Mouse (Mus musculus): Measurements from ENCODE around the gene Chn2.

Chn2 gene

DNA sequence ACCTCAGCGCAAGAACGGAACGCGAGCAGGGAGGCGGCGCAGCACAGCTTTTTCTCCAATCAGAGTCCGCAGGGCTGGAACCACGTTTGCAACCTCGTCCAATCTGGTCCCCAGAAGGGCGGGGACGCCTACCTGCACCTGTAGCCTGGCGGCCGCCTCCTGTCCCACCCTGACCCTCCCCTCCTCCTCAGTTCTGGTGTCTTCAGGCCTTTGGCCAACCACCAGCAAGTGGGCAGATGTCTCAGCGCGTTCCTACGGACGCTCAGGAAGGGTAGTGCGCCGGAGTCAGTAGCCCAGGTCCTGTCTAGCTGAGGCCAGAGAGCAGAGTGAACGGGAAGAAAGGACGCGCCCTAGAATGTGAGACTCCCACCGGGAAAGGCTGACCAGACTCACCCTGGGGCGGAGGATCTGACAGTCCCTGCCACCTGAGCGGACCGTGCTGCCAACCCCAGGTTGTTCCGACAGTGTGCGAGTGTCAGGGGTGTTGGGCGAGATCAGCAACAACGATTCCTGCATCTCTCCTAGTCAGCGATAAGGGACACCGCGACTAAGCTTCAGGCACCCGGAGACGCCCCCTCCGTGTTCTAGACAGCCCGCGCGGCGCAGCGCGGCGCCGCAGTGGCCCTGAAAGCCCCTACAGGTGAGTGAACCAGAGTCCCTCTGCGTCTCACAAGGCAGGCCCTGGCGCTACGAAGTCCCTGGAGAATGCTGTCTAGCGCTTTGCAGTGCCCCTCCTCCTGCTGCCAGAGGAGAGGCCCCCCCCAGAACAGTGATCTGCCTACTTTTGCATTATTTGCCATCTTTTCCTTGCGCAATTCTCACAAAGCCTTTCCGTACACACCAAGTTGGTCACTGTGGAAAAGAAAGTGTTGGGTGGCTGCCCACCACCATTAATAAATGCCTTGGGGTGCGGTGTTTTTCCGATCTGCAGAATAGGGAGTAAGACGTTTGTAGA, 287.6 kb downstream of the Chn2 start:
- peaks cover 34% of the 10 kb centered on the region for H3K4me1 ChIP-seq (replicated peaks; ENCODE audit: low read depth, low read length)
- no peaks in the 10 kb centered on the region for H3K9me3 ChIP-seq (ENCODE audit: low read length)
- peaks cover 65% of the 10 kb centered on the region for H3K27me3 ChIP-seq (ENCODE audit: insufficient read depth, low read length)
- H3K4me3 ChIP-seq (replicated peaks; ENCODE audit: low read length) = peak overlapping the region; percentile 77
- no peaks in the 10 kb centered on the region for H3K36me3 ChIP-seq (ENCODE audit: insufficient read depth, low read length)
- TF ChIP-seq CTCF (conservative IDR thresholded peaks at IDR 0.05; ENCODE audit: low read length) (no peak), POU5F1 (IDR thresholded peaks at IDR 0.05; ENCODE audit: borderline replicate concordance, low read length) (no peak), NANOG (IDR thresholded peaks at IDR 0.05; ENCODE audit: borderline replicate concordance, low read length) (no peak)

DNA sequence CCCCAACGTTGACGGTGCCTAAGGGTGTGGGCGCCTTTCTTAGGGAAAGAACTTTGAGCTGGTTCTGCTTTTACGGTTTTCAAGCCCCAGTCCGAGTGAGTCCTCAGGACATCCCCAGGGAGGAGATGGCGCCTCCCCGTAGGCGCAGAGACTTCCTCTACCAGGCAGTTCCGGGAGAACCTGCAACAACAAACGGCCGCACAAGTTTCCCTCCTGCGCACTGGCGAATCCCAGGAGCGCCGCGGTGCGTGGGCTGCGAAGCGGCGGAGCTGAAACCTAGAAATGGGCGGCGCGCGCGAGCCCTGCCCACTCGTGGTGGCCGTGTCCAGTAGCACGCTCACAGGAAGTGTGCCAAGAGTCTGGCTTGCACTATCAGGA, 288.3 kb downstream of the Chn2 start:
- TF ChIP-seq NANOG (IDR thresholded peaks at IDR 0.05; ENCODE audit: borderline replicate concordance, low read length) (no peak), POU5F1 (IDR thresholded peaks at IDR 0.05; ENCODE audit: borderline replicate concordance, low read length) (no peak), CTCF (conservative IDR thresholded peaks at IDR 0.05; ENCODE audit: low read length) (no peak)
- Histone ChIP-seq H3K9me3 (ENCODE audit: low read length) (no peaks in the 10 kb centered on the region), H3K4me3 (replicated peaks; ENCODE audit: low read length) (peak overlapping the region; percentile 77), H3K4me1 (replicated peaks; ENCODE audit: low read depth, low read length) (peaks cover 34% of the 10 kb centered on the region), H3K27me3 (ENCODE audit: insufficient read depth, low read length) (peaks cover 65% of the 10 kb centered on the region), H3K36me3 (ENCODE audit: insufficient read depth, low read length) (no peaks in the 10 kb centered on the region)

DNA sequence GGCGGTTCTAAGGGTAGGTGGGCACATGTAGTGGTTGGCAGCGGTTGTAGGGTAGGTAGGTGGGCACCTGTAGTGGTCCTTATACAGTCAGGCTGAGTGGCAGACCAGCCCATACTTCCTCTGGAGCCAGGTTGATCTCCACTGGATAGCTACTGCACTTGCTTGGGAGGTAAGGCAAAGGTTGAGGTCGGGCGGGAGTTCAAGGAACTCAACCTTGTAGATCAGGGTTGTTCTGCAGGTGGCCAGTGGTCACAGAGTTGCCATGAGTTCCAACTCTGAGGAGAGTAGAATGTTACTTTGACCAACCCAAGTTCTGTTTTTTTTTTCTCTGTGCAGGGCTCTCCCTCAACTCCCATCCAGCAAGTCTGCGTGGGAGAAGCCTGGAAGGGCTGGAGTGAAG, 289.4 kb downstream of the Chn2 start:
- TF ChIP-seq POU5F1 (IDR thresholded peaks at IDR 0.05; ENCODE audit: borderline replicate concordance, low read length) = no peak
- no peak for TF ChIP-seq CTCF (conservative IDR thresholded peaks at IDR 0.05; ENCODE audit: low read length)
- no peak for TF ChIP-seq NANOG (IDR thresholded peaks at IDR 0.05; ENCODE audit: borderline replicate concordance, low read length)
- Histone ChIP-seq H3K9me3 (ENCODE audit: low read length) (no peaks in the 10 kb centered on the region), H3K27me3 (ENCODE audit: insufficient read depth, low read length) (peaks cover 64% of the 10 kb centered on the region), H3K4me3 (replicated peaks; ENCODE audit: low read length) (peak overlapping the region; percentile 48; the same call in 1 of the 2 replicates), H3K36me3 (ENCODE audit: insufficient read depth, low read length) (no peaks in the 10 kb centered on the region), H3K4me1 (replicated peaks; ENCODE audit: low read depth, low read length) (peaks cover 34% of the 10 kb centered on the region)

DNA sequence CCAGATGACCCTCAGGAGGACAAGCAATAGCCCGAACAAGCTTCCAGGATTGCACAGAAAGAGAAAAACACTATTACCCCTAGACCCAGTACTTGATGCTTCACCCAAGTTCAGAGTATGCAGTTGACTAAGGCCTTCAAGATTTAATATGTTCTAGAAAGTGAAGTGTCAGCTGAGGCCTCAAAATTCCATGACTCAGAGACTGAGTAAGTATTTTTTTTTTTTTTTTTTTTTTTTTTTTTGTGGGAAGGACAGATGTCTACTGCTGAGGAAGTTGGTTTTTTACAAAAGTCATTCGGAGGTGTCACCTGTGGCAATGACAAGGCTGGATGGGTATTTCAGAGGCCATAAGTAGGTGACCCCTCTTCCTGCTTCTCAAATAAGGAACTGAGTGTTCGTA, 290.2 kb downstream of the Chn2 start:
- H3K27me3 ChIP-seq (ENCODE audit: insufficient read depth, low read length) = peaks cover 60% of the 10 kb centered on the region
- no peak overlapping the region for H3K4me3 ChIP-seq (replicated peaks; ENCODE audit: low read length)
- no peaks in the 10 kb centered on the region for H3K9me3 ChIP-seq (ENCODE audit: low read length)
- H3K4me1 ChIP-seq (replicated peaks; ENCODE audit: low read depth, low read length) = peaks cover 34% of the 10 kb centered on the region
- H3K36me3 ChIP-seq (ENCODE audit: insufficient read depth, low read length) = no peaks in the 10 kb centered on the region
- TF ChIP-seq POU5F1 (IDR thresholded peaks at IDR 0.05; ENCODE audit: borderline replicate concordance, low read length) (no peak), CTCF (conservative IDR thresholded peaks at IDR 0.05; ENCODE audit: low read length) (no peak), NANOG (IDR thresholded peaks at IDR 0.05; ENCODE audit: borderline replicate concordance, low read length) (no peak)

DNA sequence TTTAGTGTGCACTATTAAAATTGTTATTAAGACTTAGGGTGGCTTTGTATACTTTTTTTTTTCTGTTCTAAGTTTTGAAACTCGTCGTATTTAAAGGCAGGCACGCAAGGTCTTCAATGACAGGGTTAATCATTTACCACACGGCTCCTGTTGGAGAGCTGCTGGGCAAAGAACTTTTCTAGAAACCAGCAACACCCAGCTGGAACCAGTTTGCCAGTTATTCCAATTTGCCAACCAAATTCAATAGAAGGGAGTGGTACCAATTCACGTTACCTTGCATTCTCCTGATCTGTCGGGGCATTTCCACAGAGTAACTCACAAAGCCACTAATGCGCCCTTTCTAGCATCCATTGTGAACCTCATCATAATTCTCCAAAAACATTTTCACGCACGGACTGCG, 290.8 kb downstream of the Chn2 start:
- Histone ChIP-seq H3K27me3 (ENCODE audit: insufficient read depth, low read length) (peaks cover 54% of the 10 kb centered on the region), H3K9me3 (ENCODE audit: low read length) (no peaks in the 10 kb centered on the region), H3K4me3 (replicated peaks; ENCODE audit: low read length) (no peak overlapping the region), H3K4me1 (replicated peaks; ENCODE audit: low read depth, low read length) (peaks cover 34% of the 10 kb centered on the region), H3K36me3 (ENCODE audit: insufficient read depth, low read length) (no peaks in the 10 kb centered on the region)
- TF ChIP-seq NANOG (IDR thresholded peaks at IDR 0.05; ENCODE audit: borderline replicate concordance, low read length) (no peak), CTCF (conservative IDR thresholded peaks at IDR 0.05; ENCODE audit: low read length) (no peak), POU5F1 (IDR thresholded peaks at IDR 0.05; ENCODE audit: borderline replicate concordance, low read length) (no peak)

DNA sequence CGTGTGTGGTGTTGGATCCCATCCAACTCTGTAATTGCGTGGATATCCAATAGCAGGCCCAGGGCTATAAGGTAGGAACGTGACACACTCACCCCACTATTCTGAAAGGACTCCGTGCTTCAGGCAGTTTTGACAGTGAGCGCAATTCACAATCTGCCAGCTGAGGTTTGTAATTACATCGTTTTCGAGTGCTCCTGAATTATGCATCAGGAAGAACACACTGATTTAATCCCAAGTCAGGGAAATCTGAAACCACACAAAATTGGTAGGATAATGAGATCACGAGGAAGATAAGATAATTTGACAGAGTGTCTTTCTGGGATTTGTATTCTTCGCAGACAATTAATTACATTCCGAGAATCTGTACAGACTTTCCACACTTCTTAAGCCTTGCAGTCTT, 292.4 kb downstream of the Chn2 start:
- Histone ChIP-seq H3K4me1 (replicated peaks; ENCODE audit: low read depth, low read length) (peaks cover 27% of the 10 kb centered on the region), H3K27me3 (ENCODE audit: insufficient read depth, low read length) (peaks cover 38% of the 10 kb centered on the region), H3K4me3 (replicated peaks; ENCODE audit: low read length) (no peak overlapping the region), H3K9me3 (ENCODE audit: low read length) (no peaks in the 10 kb centered on the region), H3K36me3 (ENCODE audit: insufficient read depth, low read length) (no peaks in the 10 kb centered on the region)
- TF ChIP-seq NANOG (IDR thresholded peaks at IDR 0.05; ENCODE audit: borderline replicate concordance, low read length) = no peak
- TF ChIP-seq CTCF (conservative IDR thresholded peaks at IDR 0.05; ENCODE audit: low read length) = no peak
- TF ChIP-seq POU5F1 (IDR thresholded peaks at IDR 0.05; ENCODE audit: borderline replicate concordance, low read length) = no peak

DNA sequence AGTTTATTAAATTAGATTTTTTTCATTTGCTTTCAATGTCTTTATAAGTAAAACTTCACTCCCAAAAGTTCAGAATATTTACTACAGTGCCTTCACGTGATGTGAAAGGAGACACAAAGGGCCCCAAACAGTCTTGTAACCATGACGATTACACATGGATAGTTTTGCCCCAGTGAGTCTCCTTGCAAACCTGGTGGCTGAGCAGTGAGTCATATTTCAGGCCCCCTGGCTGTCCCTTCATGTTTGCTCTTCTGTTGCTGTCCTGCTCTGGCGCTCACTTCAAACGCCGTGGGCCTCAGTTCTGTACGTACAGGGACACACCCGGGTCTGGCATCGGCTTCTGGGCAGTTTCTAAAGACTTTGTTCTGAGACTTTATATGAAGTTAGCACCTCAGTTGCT, 292.8 kb downstream of the Chn2 start:
- peaks cover 34% of the 10 kb centered on the region for H3K27me3 ChIP-seq (ENCODE audit: insufficient read depth, low read length)
- no peaks in the 10 kb centered on the region for H3K9me3 ChIP-seq (ENCODE audit: low read length)
- no peak for TF ChIP-seq POU5F1 (IDR thresholded peaks at IDR 0.05; ENCODE audit: borderline replicate concordance, low read length)
- TF ChIP-seq CTCF (conservative IDR thresholded peaks at IDR 0.05; ENCODE audit: low read length) = no peak
- no peak for TF ChIP-seq NANOG (IDR thresholded peaks at IDR 0.05; ENCODE audit: borderline replicate concordance, low read length)
- no peak overlapping the region for H3K4me3 ChIP-seq (replicated peaks; ENCODE audit: low read length)
- H3K36me3 ChIP-seq (ENCODE audit: insufficient read depth, low read length) = no peaks in the 10 kb centered on the region
- peaks cover 22% of the 10 kb centered on the region for H3K4me1 ChIP-seq (replicated peaks; ENCODE audit: low read depth, low read length)

DNA sequence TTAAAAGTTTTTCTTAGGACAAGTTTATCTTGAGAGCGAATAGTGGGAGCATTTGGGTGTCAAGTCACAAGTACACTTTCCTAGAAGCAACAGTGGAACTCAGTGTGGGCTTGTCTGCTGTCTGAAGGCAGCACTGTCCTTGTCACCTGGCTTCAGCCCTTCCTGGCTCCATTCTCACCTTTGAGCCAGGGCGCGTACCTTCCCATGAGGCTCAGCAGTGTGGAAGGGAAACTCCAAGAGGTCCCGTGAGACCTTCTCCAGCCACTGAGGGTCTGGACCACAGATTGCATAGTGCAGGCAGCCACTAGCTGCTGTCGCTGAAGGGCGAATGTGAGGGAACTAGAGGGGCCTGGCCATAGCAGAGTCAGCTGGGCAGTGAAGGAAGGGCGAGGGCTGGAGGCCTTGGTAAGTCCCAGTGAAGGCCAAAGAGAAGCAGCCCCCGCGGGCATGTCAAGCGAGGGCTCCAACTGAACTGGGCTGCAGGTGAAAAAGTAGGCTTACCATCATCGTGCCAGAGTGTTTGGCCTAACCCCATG, 293.8 kb downstream of the Chn2 start:
- Histone ChIP-seq H3K36me3 (ENCODE audit: insufficient read depth, low read length) (no peaks in the 10 kb centered on the region), H3K27me3 (ENCODE audit: insufficient read depth, low read length) (peaks cover 24% of the 10 kb centered on the region), H3K4me1 (replicated peaks; ENCODE audit: low read depth, low read length) (peaks cover 13% of the 10 kb centered on the region), H3K4me3 (replicated peaks; ENCODE audit: low read length) (no peak overlapping the region), H3K9me3 (ENCODE audit: low read length) (no peaks in the 10 kb centered on the region)
- no peak for TF ChIP-seq NANOG (IDR thresholded peaks at IDR 0.05; ENCODE audit: borderline replicate concordance, low read length)
- no peak for TF ChIP-seq POU5F1 (IDR thresholded peaks at IDR 0.05; ENCODE audit: borderline replicate concordance, low read length)
- no peak for TF ChIP-seq CTCF (conservative IDR thresholded peaks at IDR 0.05; ENCODE audit: low read length)

Data from E14TG2a.4 (cell line).